Mouse (Mus musculus): ENCODE results near the gene Commd7. TPM values are rescaled to one million over a fixed set of nuclear protein-coding genes. Genes with fewer than 3 reads are reported as not detected.
A peak's percentile ranks its signal among the peaks of the same experiment; 100 is the strongest.

The Commd7 gene
- polyA plus RNA-seq, 1 experiment = 42.3 TPM

DNA sequence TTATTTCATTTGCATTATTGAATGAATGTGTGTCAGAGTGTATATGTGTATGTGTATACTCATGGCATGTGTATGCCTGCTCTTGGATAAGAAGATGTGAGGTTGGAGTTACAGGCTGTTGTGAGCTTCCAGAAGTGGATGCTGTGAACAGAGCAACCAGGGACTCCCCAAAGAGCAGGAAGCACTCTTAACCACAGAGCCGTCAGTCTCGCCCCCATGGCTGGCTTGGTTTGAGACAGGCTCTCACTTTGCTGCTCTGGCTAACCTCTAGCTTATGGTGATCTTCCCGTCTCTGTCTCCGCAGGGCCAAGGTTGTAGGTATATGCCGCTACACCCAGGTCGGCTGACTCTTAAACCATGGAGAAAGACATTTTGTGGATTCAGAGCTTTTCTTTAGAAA is 14.1 kb downstream of the Commd7 start:
- TF ChIP-seq POLR2A (IDR thresholded peaks at IDR 0.05; ENCODE audit: borderline replicate concordance, extremely low read depth, insufficient read depth, insufficient read length, poor library complexity, severe bottlenecking) (no peak), CTCF (IDR thresholded peaks at IDR 0.05; ENCODE audit: borderline replicate concordance, extremely low read depth, insufficient read depth, insufficient read length) (no peak)
- DNase-seq (ENCODE audit: low read depth) = no peak

DNA sequence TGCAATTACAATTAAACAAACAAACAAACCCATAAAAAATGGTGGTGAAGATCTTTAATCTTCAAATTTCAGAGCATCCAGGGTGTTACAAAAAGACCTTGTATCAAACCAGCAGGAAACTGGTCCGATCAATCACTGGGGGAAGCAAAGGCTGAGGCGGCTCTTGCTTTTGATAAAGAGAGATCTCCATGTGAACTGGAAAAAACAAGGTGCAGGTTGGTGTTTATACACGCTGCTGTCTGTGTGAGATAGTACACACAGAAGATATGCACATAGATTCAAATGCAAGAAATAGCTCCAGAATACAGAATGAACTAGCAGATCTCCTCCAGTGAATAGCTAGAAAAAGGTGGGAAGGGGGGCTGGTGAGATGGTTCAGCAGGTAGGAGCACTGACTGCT is 15.7 kb downstream of the Commd7 start:
- TF ChIP-seq CTCF (IDR thresholded peaks at IDR 0.05; ENCODE audit: borderline replicate concordance, extremely low read depth, insufficient read depth, insufficient read length) = no peak
- no peak for TF ChIP-seq POLR2A (IDR thresholded peaks at IDR 0.05; ENCODE audit: borderline replicate concordance, extremely low read depth, insufficient read depth, insufficient read length, poor library complexity, severe bottlenecking)

DNA sequence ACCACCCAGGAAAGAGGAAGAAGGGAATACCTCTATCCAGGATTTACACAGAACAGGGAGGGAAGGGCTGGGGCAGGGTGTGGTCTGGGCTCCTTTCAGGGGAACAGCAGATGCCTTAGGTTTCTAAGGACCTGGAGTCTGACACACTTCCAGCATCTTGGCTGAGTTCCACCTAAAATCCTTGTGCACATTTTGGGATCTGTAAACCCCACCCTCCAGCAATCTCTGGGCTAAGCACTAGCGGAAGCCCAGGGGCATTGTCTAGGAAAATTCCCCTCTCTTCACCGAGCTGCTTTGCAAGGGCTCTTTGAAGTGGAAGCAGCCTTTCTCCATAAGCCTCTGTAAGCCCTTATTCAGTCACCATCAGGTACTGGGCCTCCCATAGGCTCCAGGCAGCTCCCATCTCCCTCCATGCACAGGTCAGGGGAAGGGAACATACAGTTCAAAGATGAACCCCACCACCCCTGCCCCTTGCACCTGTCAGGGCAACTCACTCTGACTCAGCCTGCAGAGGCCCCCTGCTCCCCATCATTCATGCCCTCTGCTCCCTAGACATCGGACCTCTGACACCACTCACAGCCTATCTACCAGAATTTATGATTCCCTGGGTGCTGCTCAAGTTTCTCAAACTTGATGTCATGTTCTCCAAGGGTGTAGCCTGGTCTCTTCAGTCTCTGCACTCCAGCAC is 19.8 kb downstream of the Commd7 start:
- TF ChIP-seq POLR2A (IDR thresholded peaks at IDR 0.05; ENCODE audit: borderline replicate concordance, extremely low read depth, insufficient read depth, insufficient read length, poor library complexity, severe bottlenecking) = no peak
- TF ChIP-seq CTCF (IDR thresholded peaks at IDR 0.05; ENCODE audit: borderline replicate concordance, extremely low read depth, insufficient read depth, insufficient read length) = no peak
- DNase-seq (ENCODE audit: low read depth) = peak; percentile 70

More for the DNA sequence above, 15.7 kb downstream of the Commd7 start:
- no peak for DNase-seq (ENCODE audit: low read depth)

DNA sequence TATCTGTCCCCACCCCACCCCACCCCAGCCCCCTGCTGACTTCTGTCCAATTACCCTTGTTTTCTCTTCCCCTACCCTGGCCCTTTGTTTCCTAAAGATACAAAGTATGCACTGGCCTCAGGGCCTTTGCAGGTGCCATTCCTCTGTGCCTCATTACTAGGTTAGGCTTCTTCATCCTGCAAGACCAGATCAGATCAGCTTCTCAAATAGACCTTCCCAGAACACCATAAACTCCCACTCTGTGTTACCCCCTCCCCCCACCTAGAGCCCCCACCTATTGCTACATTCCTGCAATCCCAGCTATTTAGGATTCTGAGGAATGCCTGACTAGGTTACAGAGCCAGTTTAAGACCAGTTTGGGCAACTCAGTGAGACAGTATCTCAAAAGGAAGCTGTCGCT is 20.8 kb downstream of the Commd7 start:
- no peak for TF ChIP-seq CTCF (IDR thresholded peaks at IDR 0.05; ENCODE audit: borderline replicate concordance, extremely low read depth, insufficient read depth, insufficient read length)
- TF ChIP-seq POLR2A (IDR thresholded peaks at IDR 0.05; ENCODE audit: borderline replicate concordance, extremely low read depth, insufficient read depth, insufficient read length, poor library complexity, severe bottlenecking) = no peak
- DNase-seq (ENCODE audit: low read depth) = no peak

DNA sequence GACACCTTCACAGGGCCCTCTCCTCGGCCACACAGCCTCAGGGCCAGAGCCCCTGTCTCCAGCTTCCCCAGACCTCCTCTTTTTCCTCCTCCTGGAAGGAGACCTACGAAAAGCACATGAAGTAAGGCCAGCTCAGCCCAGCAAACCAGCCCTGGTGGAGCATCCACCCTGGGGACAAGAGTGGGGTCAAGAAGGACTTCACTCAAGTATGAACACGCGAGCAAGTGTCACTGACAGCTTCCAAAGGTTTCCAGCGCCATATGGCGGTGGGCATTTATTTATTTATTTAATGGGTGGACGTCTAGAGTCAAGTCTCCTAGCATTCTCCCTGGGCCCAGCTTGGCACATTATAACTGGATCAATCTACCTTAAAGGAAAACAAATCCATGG is 21.3 kb downstream of the Commd7 start:
- DNase-seq (ENCODE audit: low read depth) = no peak
- TF ChIP-seq CTCF (IDR thresholded peaks at IDR 0.05; ENCODE audit: borderline replicate concordance, extremely low read depth, insufficient read depth, insufficient read length) (no peak), POLR2A (IDR thresholded peaks at IDR 0.05; ENCODE audit: borderline replicate concordance, extremely low read depth, insufficient read depth, insufficient read length, poor library complexity, severe bottlenecking) (no peak)

DNA sequence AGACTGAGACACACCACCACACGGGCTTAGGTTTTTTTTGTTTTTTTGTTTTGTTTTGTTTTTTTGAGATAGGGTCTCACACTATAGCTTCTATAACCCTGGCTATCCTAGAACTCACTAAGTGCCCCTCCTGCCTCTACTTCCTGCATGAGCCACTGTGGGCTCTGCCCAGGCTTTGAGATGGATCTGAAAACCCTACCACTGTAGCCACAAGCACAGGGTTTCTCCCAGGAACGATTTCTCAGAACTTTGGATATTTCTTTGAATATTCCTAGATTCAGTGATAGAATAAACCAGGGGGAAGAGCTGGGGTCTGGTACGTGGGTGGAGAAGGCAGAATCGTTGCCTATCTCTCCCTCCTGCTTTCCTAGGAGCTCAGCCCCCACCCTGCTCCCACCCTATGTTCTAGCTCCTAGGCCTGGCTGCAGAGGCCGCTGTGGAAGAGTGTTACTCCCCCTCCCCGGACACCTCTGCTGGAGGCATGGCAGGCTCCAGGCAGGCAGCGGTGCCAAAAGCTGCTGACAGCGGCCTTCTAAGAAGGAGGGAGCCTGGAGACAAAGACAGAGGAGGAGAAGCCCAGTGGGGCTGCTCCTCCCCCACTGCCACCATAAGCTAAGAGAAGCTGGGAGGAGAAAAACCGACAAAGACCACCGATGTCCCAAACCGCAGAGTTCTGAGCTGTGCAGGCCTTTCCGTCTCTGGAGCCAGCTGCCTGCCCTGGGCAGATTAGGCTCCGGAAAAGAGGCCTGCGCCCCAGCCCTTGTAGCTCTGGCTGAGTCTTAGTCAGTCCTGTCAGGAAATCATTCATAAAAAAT is 21.9 kb downstream of the Commd7 start:
- no peak for TF ChIP-seq POLR2A (IDR thresholded peaks at IDR 0.05; ENCODE audit: borderline replicate concordance, extremely low read depth, insufficient read depth, insufficient read length, poor library complexity, severe bottlenecking)
- TF ChIP-seq CTCF (IDR thresholded peaks at IDR 0.05; ENCODE audit: borderline replicate concordance, extremely low read depth, insufficient read depth, insufficient read length) = no peak
- peak; percentile 88 for DNase-seq (ENCODE audit: low read depth)

DNA sequence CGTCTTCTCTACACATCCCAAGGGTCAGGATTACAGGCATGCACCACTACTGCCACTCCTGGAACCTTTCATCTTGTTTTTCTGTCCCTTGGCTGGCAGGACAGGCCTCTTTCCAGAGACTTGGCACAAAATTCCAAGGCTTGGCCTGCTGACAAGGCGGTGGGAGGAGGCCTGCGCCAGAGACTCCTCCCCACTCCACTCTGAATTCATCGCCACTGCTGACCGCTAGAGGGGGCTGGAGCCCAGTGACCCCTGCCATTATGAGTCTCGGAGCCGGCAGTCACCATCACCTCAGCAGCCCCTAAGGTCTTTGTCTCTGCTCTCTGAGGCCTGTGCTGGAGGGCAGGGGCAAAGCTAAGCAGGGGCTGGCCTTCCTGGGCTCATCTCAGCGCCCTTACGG is 23.0 kb downstream of the Commd7 start:
- DNase-seq (ENCODE audit: low read depth) = peak; percentile 93
- TF ChIP-seq CTCF (IDR thresholded peaks at IDR 0.05; ENCODE audit: borderline replicate concordance, extremely low read depth, insufficient read depth, insufficient read length) (peak; percentile 90), POLR2A (IDR thresholded peaks at IDR 0.05; ENCODE audit: borderline replicate concordance, extremely low read depth, insufficient read depth, insufficient read length, poor library complexity, severe bottlenecking) (no peak)

DNA sequence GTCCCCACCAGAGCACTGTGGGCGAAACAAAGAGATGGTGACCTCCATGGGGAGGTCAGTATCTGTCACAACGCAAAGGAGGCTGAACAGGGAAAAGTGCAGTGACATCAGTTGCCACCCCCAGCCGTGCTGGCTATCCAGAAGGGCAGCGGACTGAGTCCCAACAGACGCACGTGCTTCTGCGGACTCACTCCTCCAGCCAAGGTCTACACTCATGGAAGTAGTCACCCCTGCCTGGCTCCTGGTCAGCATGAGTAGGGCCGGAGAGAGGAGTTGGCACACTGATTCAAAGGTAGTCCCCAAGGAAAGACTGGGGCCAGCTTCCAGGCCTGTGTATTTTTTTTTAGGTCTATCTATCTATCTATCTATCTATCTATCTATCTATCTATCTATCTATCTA is 23.5 kb downstream of the Commd7 start:
- DNase-seq (ENCODE audit: low read depth) = no peak
- TF ChIP-seq POLR2A (IDR thresholded peaks at IDR 0.05; ENCODE audit: borderline replicate concordance, extremely low read depth, insufficient read depth, insufficient read length, poor library complexity, severe bottlenecking) (no peak), CTCF (IDR thresholded peaks at IDR 0.05; ENCODE audit: borderline replicate concordance, extremely low read depth, insufficient read depth, insufficient read length) (no peak)

DNA sequence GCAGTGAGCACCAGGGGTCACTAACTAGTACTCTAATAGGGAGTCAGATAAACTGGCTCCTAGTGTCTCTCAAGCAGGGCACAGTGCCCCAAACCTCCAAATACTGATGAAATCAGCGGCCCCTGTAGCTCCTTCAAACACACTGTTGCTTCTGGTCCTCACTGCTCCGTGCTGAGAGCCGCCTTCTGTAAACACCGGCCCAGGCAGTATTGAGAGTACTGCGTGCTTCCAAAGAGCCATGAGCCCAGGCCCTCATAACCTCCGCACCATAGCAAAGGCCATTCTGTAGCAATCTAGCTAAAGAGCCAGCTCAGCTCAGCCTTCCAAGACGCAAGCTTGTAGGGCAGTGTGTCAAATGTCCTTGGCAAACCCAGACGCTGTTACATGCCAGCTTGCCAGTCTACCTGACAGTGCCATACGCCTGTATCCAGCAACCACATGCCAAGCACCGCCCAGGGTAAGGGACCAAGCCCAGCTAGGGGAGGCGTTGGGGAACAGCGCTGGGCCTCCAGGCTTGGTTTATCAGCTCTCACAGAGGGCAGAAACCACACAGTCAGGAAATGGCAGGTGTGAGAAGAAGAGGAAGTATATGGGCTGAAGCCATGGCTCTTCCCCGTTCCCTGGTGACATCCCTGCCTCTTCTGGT is 24.6 kb downstream of the Commd7 start:
- TF ChIP-seq POLR2A (IDR thresholded peaks at IDR 0.05; ENCODE audit: borderline replicate concordance, extremely low read depth, insufficient read depth, insufficient read length, poor library complexity, severe bottlenecking) (no peak), CTCF (IDR thresholded peaks at IDR 0.05; ENCODE audit: borderline replicate concordance, extremely low read depth, insufficient read depth, insufficient read length) (no peak)
- peak; percentile 80 for DNase-seq (ENCODE audit: low read depth)

DNA sequence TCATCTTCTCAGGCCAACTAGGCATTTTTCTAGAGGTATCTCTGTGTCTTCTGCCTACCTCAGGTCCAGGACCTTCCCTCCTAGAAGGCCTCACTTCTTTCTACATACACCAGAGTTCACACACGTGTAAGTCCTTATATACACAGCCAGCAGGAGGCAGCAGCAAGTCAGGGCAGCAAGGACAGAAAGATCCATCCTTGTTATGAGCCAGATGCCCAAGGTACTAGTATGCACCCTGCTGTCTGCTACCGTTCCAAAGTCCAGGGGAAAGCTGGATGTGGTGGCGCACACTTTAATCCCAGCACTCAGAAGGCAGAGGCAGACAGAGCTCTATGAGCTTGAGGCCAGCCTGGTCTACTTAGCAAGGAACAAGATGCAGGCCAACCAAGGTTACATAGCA is 26.2 kb downstream of the Commd7 start:
- TF ChIP-seq CTCF (IDR thresholded peaks at IDR 0.05; ENCODE audit: borderline replicate concordance, extremely low read depth, insufficient read depth, insufficient read length) (no peak), POLR2A (IDR thresholded peaks at IDR 0.05; ENCODE audit: borderline replicate concordance, extremely low read depth, insufficient read depth, insufficient read length, poor library complexity, severe bottlenecking) (no peak)
- no peak for DNase-seq (ENCODE audit: low read depth)

DNA sequence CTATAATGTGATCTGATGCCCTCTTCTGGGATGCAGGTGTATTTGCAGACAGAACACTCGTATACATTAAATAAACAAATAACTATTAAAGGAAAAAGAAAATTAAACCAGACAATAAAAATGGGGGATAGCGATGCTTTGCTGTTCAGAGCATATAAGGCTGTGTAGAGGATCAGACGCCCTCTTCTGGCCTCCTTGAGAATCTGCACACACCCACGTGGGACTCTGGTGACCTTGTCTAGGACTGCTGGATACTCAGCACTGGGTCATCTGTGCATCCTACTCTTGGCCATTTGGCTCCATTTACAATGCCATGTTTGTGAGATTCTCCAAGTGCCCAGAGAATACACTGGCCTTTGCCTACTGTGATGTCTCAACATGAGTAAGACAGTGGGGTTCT is 28.9 kb downstream of the Commd7 start:
- TF ChIP-seq CTCF (IDR thresholded peaks at IDR 0.05; ENCODE audit: borderline replicate concordance, extremely low read depth, insufficient read depth, insufficient read length) = peak; percentile 9; the same call in 1 of the 2 replicates
- TF ChIP-seq POLR2A (IDR thresholded peaks at IDR 0.05; ENCODE audit: borderline replicate concordance, extremely low read depth, insufficient read depth, insufficient read length, poor library complexity, severe bottlenecking) = no peak
- DNase-seq (ENCODE audit: low read depth) = no peak
